Mouse (Mus musculus) layer of hippocampus, postnatal 36 days (tissue): ENCODE results near the gene Pfkfb2. TPM values are rescaled to one million over a fixed set of nuclear protein-coding genes. Genes with fewer than 3 reads are reported as not detected.

Experiments
- DNase-seq, 2 experiments: peaks; one replicate each; pipeline ENCODE4 v3.0.0; 2022
- total RNA-seq, 2 experiments: library from RNA; stranded (reverse); gene quantifications; 2 replicates each; pipeline ENCODE4 v1.2.3; 2021

The Pfkfb2 gene
- 10 to 100 TPM; 46.2 to 46.7 TPM for total RNA-seq

DNA sequence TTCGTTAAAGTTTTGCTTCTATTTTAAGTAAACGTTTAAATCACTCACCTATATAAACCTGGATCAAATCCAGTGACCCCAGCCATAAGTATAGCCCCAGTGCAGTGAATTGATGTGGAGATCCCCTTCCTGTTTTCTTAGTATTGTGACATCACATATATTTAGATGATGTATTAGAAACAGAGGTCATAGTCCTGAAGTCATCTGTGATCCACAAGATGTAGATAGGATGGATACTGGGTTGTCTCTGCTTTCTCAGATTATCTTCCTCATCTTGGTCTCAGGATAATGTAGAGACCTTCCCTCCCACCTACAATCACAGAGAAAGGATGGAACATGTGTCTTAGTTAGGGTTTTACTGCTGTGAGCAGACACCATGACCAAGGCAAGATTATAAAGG is at the start of gene Pfkfb2:
Gene Pfkfb2, minus strand, starts transcription at position 101 of the 400 bp plus-strand sequence.
- DNase-seq = no peak

- no peak for DNase-seq
Observed at GRCm38 (mm10) chr1:130776645-130777044, 47.6 kb upstream of the Pfkfb2 start.

GRCm38 (mm10) chr1:130775691-130776331 is 46.8 kb upstream of the Pfkfb2 start:
- DNase-seq = no peak

GRCm38 (mm10) chr1:130775234-130775633 is 46.2 kb upstream of the Pfkfb2 start:
- no peak for DNase-seq

DNA sequence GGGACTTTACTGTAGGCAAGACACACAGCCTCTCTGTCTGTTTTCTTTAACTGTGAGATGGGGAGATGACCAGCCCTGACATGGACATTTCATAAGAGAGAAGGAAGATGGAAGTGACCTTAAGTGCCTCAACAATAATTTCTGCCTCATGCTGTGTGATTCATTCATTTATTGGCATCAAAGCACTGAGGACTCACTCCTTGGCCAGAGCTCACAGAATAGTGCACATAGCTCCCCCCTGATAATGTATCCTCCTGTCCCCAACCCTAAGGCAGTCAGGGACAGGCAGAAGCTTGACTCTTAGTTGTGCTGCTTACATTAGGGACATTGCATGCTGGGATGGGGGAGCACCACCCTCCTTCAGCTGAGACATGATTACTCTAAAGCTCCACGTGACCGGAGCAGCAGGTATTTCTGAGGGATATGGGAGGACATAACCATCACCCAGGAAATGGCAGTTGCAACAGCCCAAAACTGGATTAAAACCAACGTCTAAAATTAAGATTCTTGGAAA is 42.0 kb upstream of the Pfkfb2 start:
- no peak for DNase-seq

DNA sequence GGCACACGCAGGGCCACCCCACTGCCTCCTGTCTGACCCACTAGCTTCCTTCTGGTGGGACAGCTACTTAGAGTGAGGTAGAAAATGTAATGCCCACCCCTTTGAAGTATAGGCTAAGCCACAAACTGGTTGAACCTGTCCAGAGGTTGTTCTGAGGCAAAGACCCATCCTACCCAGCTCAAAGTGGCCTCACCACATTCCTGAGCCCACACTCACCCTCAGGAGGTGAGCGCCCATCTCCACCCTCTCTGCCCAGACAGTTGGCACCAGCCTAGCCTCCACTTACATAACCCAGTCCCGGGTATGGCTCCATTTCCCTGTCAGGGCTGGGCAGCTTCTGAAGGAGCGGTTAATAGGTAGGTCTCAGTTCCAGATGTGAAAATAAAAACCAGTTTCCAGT is 41.4 kb upstream of the Pfkfb2 start:
- no peak for DNase-seq

DNA sequence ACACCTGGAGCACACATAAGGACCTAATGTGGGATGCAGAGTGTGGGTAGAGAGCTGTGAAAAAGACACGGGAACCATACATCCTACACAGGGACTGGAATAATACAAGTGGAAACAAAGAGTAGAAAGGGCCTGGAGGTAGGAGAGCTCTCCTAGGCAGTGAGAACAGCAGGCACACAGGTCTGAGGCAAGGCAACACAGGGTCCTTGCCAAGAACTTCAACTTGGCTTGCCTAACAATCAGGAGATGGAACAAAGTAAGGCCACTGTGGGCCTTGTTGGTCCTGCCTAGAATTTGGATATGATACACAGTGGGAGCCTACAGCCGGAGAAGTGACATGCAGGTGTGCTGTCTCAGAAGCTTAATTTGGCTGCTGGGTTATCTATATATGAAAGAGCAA is 40.9 kb upstream of the Pfkfb2 start:
- DNase-seq = no peak

- DNase-seq = no peak
Observed at GRCm38 (mm10) chr1:130767066-130767465, 38.0 kb upstream of the Pfkfb2 start.

GRCm38 (mm10) chr1:130764027-130764461 is 35.0 kb upstream of the Pfkfb2 start:
- DNase-seq = no peak

- DNase-seq = no peak
Observed at GRCm38 (mm10) chr1:130762045-130762760, 33.1 kb upstream of the Pfkfb2 start.

DNA sequence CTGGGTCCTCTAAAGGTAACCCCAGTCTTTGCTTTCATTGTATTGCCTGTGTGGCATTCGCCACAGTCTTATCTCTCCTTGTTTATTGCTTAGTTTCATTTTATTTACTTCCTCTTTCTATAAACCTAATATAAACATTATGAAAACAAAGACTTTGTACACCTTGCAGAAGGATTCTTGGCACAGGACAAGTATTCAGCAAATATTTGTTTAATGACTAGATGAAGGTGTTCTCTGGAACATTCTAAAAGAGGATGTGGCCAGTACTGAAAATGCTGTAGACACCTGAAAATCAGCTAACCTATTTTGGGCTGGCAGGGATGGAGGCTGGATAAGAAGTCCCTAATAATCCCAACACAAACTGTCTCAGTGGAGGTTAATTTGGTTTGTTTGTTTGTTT is 32.5 kb upstream of the Pfkfb2 start:
- no peak for DNase-seq

DNA sequence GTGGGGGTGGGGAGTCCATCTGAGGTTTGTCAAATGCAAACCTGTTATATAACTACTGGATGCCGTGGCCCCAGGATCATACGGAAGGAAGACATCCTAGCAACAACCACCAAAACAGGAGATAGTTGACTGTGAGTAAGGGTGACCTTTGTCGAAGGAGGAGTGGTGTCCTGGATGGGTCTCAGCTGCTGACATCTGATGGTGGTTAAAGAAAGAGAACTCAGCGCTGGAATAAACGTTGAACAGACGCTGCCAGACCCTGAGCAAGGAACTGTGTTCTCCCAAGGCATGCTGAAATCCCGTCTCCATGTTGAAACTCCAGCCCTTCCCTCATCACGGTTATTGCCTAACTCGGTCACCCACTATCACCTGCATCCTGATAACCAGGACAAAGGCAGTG is 30.6 kb upstream of the Pfkfb2 start:
- DNase-seq = no peak

- no peak for DNase-seq
Observed at GRCm38 (mm10) chr1:130746819-130747218, 17.8 kb upstream of the Pfkfb2 start.

DNA sequence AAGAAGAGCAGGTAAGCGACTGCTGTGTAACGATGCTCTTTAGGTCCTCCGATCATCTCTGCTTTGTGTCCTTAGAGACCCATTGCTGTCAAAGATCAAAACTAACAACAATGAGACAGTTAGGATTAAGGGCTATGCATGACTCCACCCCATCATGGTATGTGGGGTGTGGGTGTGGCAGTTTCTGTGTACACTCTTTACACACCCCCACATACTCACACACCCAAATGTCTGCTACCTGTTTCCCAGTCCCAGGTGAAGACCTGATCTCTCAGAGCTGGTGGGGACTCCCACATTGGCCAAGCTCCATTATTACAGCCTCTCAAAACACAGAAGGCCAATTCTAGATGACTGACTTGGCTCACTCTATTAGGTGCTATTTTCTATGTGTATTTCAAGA is 16.5 kb upstream of the Pfkfb2 start:
- no peak for DNase-seq

- no peak for DNase-seq
Observed at GRCm38 (mm10) chr1:130744961-130745360, 15.9 kb upstream of the Pfkfb2 start.

DNA sequence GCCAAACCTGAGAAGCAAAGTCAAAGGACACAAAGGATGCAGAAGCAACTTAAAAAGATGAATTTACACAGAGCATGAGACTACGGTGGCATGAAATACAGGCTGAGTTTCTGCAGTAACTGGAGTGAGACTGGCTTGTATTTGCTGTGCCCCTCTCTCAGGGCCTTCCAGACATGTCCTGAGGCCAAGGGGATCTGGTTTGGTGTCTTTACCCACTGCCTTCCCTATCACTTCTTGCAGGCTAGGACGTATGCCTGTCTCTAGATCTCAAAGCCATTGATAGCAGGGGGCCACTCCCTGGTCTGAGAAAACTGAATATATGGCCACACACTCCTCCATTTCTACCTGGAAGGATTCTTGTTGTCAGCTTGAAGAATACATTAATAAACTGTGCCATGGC is 15.2 kb upstream of the Pfkfb2 start:
- no peak for DNase-seq

DNA sequence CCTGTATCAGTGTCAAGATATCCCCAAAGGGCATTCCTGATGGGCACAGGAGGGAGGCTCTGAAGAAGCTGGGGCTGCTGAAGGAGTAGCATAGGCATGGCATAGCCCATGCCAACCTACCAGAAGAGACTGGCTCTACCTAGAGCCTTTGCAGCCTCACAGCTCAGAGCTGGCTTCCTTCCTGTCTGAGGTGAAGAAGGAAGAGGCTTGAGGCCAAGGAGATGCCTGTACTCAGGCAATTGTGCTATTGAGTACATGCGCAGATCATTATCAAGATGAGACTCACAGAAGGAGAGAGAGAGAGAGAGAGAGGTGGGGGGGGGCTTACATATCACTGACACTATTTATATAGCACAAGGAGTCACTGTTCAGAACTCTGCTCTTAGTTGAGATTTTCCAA is 14.7 kb upstream of the Pfkfb2 start:
- no peak for DNase-seq

DNA sequence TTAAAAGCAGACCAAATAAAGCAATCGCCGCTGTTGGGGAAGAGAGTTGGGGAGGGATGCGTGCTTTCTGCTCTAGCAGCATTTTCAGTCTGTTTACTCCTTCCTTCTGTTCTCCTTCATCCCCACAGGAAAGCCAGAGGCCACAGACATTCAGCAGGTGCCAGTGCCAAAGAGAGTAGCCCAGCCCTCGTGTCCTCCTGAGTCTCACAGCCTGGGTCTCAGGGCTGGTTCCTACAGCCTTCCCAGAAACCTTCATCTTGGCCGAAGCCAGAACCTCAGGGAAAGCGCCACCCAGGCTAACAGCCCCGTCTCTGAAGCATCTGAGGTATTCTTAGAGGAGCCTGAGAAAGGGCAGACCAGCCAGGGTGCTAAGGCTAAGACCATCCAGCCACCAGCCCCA is 13.1 kb upstream of the Pfkfb2 start:
- no peak for DNase-seq

DNA sequence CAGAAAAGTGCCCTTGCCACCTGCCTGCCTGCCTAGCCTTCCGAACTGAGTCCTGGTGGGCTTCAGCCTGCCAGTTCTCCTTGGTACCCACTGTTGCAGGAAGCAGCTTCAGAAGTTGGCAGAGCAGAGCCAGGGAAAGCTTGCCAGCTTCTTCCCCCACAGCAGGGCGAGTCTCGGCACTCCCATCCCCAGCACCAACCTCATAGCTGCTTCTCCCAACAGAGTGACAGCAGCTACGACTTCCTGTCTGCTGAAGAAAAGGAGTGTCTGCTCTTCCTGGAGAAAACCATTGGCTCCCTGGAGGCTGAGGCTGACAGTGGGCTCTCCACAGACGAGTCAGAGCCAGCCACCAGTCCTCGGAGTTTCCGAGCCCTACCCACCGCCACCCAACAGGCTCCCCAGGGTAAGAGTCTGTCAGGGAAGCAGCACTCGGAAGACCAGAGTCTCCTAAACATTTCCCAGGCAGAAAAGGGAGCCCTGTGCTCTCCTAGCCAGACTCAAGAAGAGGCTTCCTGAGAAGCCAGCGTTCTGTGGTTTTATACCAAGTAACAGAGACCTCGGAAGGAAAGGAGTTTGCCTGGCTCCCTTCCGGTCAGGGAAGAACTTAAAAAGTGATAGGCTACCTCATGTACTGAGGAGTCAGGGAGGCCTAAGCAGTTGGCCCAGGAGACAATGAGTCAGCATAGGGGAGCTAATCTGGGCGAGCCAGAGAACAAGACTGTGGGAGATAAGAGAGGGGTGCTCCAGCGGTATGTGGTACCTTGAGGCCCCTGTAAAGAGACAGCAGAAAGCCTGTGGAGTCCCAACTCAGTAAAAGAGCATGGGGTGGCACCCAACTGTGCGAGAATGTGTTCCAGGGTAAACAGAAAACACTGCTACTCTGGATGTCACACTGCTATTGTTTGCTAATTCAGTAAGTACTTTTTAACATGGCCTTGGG is 12.0 kb upstream of the Pfkfb2 start:
- DNase-seq = peak; percentile 60 to 70

GRCm38 (mm10) chr1:130740227-130740648 is 11.2 kb upstream of the Pfkfb2 start:
- no peak for DNase-seq

DNA sequence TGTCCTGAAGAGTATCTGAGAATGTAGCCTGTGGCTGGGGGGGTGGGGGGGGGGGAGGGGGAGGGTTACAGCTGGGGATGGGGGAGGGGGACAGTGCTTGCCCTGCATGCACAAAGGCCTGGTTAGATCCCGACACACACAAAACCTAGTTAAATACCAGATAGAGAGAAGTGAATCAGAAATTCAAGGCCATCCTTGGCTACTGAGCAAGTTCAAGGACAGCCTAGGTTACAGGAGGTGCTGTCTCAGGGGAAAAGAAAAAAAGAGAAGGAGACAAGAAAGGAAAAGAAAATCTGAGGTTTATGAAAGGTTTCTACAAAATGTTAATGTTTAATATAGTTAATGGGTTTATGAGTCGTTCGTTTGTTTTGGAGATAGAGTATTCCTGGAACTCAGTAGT is 10.6 kb upstream of the Pfkfb2 start:
- no peak for DNase-seq

GRCm38 (mm10) chr1:130738551-130739106 is 9.6 kb upstream of the Pfkfb2 start:
- no peak for DNase-seq

- no peak for DNase-seq
Observed at GRCm38 (mm10) chr1:130737916-130738315, 8.9 kb upstream of the Pfkfb2 start.
